In genomic region chr5:25724134-25724675, GRCm38 (mm10) we compare ENCODE assay signal across 20 mouse cellular contexts. TPM values are rescaled to one million over a fixed set of nuclear protein-coding genes. Genes with fewer than 3 reads are reported as not detected.
DNase-seq lines count a peak whose midpoint lies in the region; TF ChIP-seq lines count a peak whose summit lies in the region.
"Had no signal": no experiment of that assay in that cellular context is flagged by ENCODE, and none has a peak within 500 bp of the region (broad histone marks: within the 10 kb centered on the region; RNA-seq: fewer than 3 reads in every experiment).

No protein-coding gene starts in this region.

- in situ Hi-C loops in CH12.LX (cut with MboI; ENCODE audit: low pct_ligation_motif_present, low pct_unique_long_range_greater_than_20kb, low sequenced_read_pairs) (no loop called here), ES-E14 (cut with MboI; ENCODE audit: low sequenced_read_pairs in 2 of 2, unreplicated experiment in 2 of 2) (loop anchor here in 1 of 2 experiments (10.0 kb wide), 1 partner anchor 299 kb away; no protein-coding TSS in a partner anchor)

- TF ChIP-seq EP300 in CH12.LX (IDR thresholded peaks at IDR 0.05; ENCODE audit: low read length), result no peak

- no peaks in the 10 kb centered on the region for H3K79me2 ChIP-seq in CH12.LX (replicated peaks; ENCODE audit: control insufficient read depth, extremely low read depth, insufficient read depth, poor library complexity, severe bottlenecking)

- H3K36me3 ChIP-seq in CH12.LX (replicated peaks in 1 of 2; ENCODE audit: control insufficient read depth in 1 of 2, insufficient read depth in 1 of 2, low read length in 1 of 2) (no peaks in the 10 kb centered on the region), ES-E14 (ENCODE audit: control insufficient read depth, insufficient read depth, low read length, poor library complexity, severe bottlenecking) (no peaks in the 10 kb centered on the region)
- H3K36me3 ChIP-seq: embryonic facial prominence, embryonic 13.5 days; embryonic facial prominence, embryonic 15.5 days; forebrain, embryonic 15.5 days had no signal

- H3K9me3 ChIP-seq in CH12.LX (replicated peaks; ENCODE audit: low read length) (peaks cover 2% of the 10 kb centered on the region), ES-E14 (ENCODE audit: control insufficient read depth, insufficient read depth, low read depth, low read length) (no peaks in the 10 kb centered on the region)
- H3K9me3 ChIP-seq: embryonic facial prominence, embryonic 13.5 days; embryonic facial prominence, embryonic 15.5 days; forebrain, embryonic 13.5 days; forebrain, embryonic 15.5 days had no signal

- no peak for TF ChIP-seq CTCF in CH12.LX (conservative IDR thresholded peaks at IDR 0.05 in 1 of 2, IDR thresholded peaks at IDR 0.05 in 1 of 2; ENCODE audit: low read depth in 2 of 2, low read length in 2 of 2)
- TF ChIP-seq CTCF in gastrocnemius, adult 2 months (IDR thresholded peaks at IDR 0.05), result no peak

- TF ChIP-seq RAD21 in CH12.LX (IDR thresholded peaks at IDR 0.05; ENCODE audit: low read depth, low read length), result no peak

- dilution Hi-C loops in CH12.LX (cut with MboI; ENCODE audit: extremely low pct_ligation_motif_present, extremely low pct_unique_long_range_greater_than_20kb, low sequenced_read_pairs), result no loop called here

- no peak overlapping the region for H3K4me3 ChIP-seq in CH12.LX (replicated peaks in 1 of 3; ENCODE audit: low read depth in 2 of 3, low read length in 2 of 3, poor library complexity in 1 of 3)
- H3K4me3 ChIP-seq in ES-E14 (ENCODE audit: insufficient read depth in 1 of 2, low read depth in 1 of 2, low read length in 2 of 2, poor library complexity in 1 of 2, severe bottlenecking in 1 of 2), result no peak overlapping the region
- H3K4me3 ChIP-seq in gastrocnemius, adult 2 months, result no peak overlapping the region
- H3K4me3 ChIP-seq: embryonic facial prominence, embryonic 13.5 days; embryonic facial prominence, embryonic 15.5 days; erythroblast, embryonic 14.5 days; forebrain, embryonic 13.5 days; forebrain, embryonic 15.5 days had no signal

- DNase-seq in CH12.LX (ENCODE audit: extremely low read depth) (no peak), ES-E14 (ENCODE audit: low read depth, low spot score) (no peak)
- peak; percentile 55 for DNase-seq in fat pad, adult 2 months (ENCODE audit: extremely low read depth, low read depth, low spot score)
- no peak for DNase-seq in lung, postnatal 10 days
- DNase-seq in gastrocnemius, adult 2 months, result no peak
- DNase-seq in gastrocnemius, adult 8-10 months (ENCODE audit: low spot score in 2 of 2), result no peak
- DNase-seq: adrenal gland, adult 8-10 months; adrenal gland, postnatal 14 days; adrenal gland, postnatal 36 days; cerebellum, adult 11-12 months; cerebellum, adult 2 months; cerebellum, adult 9-10 months; cerebellum, postnatal 10 days; cerebellum, postnatal 25 days; forebrain, postnatal 0 days had no signal

- no peak for TF ChIP-seq POLR2A in CH12.LX (IDR thresholded peaks at IDR 0.05; ENCODE audit: low read depth, low read length)

- peaks cover 2% of the 10 kb centered on the region for H3K27me3 ChIP-seq in CH12.LX (replicated peaks)
- H3K27me3 ChIP-seq: embryonic facial prominence, embryonic 13.5 days; embryonic facial prominence, embryonic 15.5 days; forebrain, embryonic 13.5 days; forebrain, embryonic 15.5 days had no signal

- H3K9ac ChIP-seq in CH12.LX (ENCODE audit: insufficient read depth, low read depth), result no peak overlapping the region
- H3K9ac ChIP-seq in ES-E14 (ENCODE audit: insufficient read depth, low read depth, low read length, poor library complexity, severe bottlenecking), result no peak overlapping the region
- H3K9ac ChIP-seq: embryonic facial prominence, embryonic 13.5 days; embryonic facial prominence, embryonic 15.5 days; forebrain, embryonic 13.5 days; forebrain, embryonic 15.5 days; forebrain, postnatal 0 days had no signal

- H3K4me2 ChIP-seq in CH12.LX (ENCODE audit: insufficient read depth, low read depth, poor library complexity, severe bottlenecking), result no peak overlapping the region
- H3K4me2 ChIP-seq: embryonic facial prominence, embryonic 13.5 days; embryonic facial prominence, embryonic 15.5 days; forebrain, embryonic 13.5 days; forebrain, embryonic 15.5 days had no signal

- H3K27ac ChIP-seq in CH12.LX (ENCODE audit: insufficient read depth, low read depth) (no peak overlapping the region), ES-E14 (ENCODE audit: insufficient read depth, low read depth, low read length, poor library complexity, severe bottlenecking) (no peak overlapping the region)
- no peak overlapping the region for H3K27ac ChIP-seq in gastrocnemius, adult 2 months
- H3K27ac ChIP-seq: embryonic facial prominence, embryonic 13.5 days; embryonic facial prominence, embryonic 15.5 days; forebrain, embryonic 13.5 days; forebrain, embryonic 15.5 days had no signal

- intact Hi-C loops in gastrocnemius, adult 2 months (cut with DNase I), result no loop called here

- H3K4me1 ChIP-seq in CH12.LX (ENCODE audit: control insufficient read depth in 1 of 2, insufficient read depth in 2 of 2), result no peaks in the 10 kb centered on the region
- H3K4me1 ChIP-seq in ES-E14 (ENCODE audit: control insufficient read depth in 2 of 2, insufficient read depth in 2 of 2, low read length in 2 of 2, poor library complexity in 1 of 2), result peaks cover 0 to 1% of the 10 kb centered on the region in 2 experiments; a peak in 1 of 4 replicates
- H3K4me1 ChIP-seq: embryonic facial prominence, embryonic 13.5 days; embryonic facial prominence, embryonic 15.5 days; forebrain, embryonic 13.5 days had no signal

TF ChIP-seq in CH12.LX, 34 proteins besides CTCF, POLR2A, EP300 and RAD21:
- TF ChIP-seq UBTF (IDR thresholded peaks at IDR 0.05; ENCODE audit: low read depth, low read length), result no peak
- TF ChIP-seq CHD2 (IDR thresholded peaks at IDR 0.05; ENCODE audit: low read length), result peak; percentile 52; the same call in 1 of the 2 replicates

TF ChIP-seq in ES-E14, 5 proteins besides CTCF, POLR2A, EP300 and RAD21:
- TF ChIP-seq MAFK (IDR thresholded peaks at IDR 0.05; ENCODE audit: insufficient read depth, low read depth, low read length) (no peak), HCFC1 (IDR thresholded peaks at IDR 0.05; ENCODE audit: borderline replicate concordance, insufficient read depth, low read length) (no peak), CHD2 (IDR thresholded peaks at IDR 0.05; ENCODE audit: low read depth, low read length) (peak; percentile 88), ZC3H11A (IDR thresholded peaks at IDR 0.05; ENCODE audit: borderline replicate concordance, low read depth, low read length) (no peak), ZNF384 (IDR thresholded peaks at IDR 0.05; ENCODE audit: low read depth, low read length) (no peak)

RNA-seq across cellular contexts. Expression of gene Xrcc2, which starts 18.6 kb away (rescaled TPM):
- total RNA-seq in CH12.LX (2012; rRNA removed) (13.0 and 16.3 TPM in 2 replicates), CH12.LX (2014; rRNA removed) (21.9 and 23.4 TPM in 2 replicates), ES-E14 (2012; rRNA removed) (32.1 and 39.0 TPM in 2 replicates)
- 10.0 and 11.3 TPM in 2 replicates for polyA plus RNA-seq in CH12.LX (2012; ENCODE audit: insufficient read length, low read depth)
- 1 to 10 TPM; 4.0 to 4.4 TPM for total RNA-seq in gastrocnemius, adult 2 months (2021)
- total RNA-seq in gastrocnemius, adult 8-10 months (2022), result 1 to 10 TPM; 3.3 to 4.1 (median 3.9) TPM

RNA-seq across cellular contexts. Expression of gene Actr3b, which starts 35.6 kb away (rescaled TPM):
- 1.3 and 1.7 TPM in 2 replicates for total RNA-seq in CH12.LX (2012; rRNA removed)
- 3.9 and 4.5 TPM in 2 replicates for total RNA-seq in CH12.LX (2014; rRNA removed)
- polyA plus RNA-seq in CH12.LX (2012; ENCODE audit: insufficient read length, low read depth), result 4.7 and 6.8 TPM in 2 replicates
- 9.0 and 9.6 TPM in 2 replicates for total RNA-seq in ES-E14 (2012; rRNA removed)
- total RNA-seq in gastrocnemius, adult 2 months (2021), result 10 to 100 TPM in 1 of 2 experiments, 1 to 10 TPM in 1; 5.1 to 21.3 TPM
- total RNA-seq in gastrocnemius, adult 8-10 months (2022), result 10 to 100 TPM in 3 of 4 experiments, 1 to 10 TPM in 1; 7.9 to 28.0 (median 20.0) TPM
- polyA plus RNA-seq: erythroblast, embryonic 14.5 days had no signal
